Mouse (Mus musculus) heart, adult 2 months (tissue): ENCODE data around the gene Grid2. TPM values are rescaled to one million over a fixed set of nuclear protein-coding genes. Genes with fewer than 3 reads are reported as not detected.

Source experiments
- DNase-seq, 2 experiments: peaks; one replicate each; pipeline ENCODE4 v3.0.0; 2021
- H3K27ac ChIP-seq: fragments of 200-600 bp; 2 replicates; pipeline ENCODE4 v1.8.1; 2022
- H3K27me3 ChIP-seq: fragments of 200-500 bp; 2 replicates; pipeline ENCODE4 v1.6.1; 2012; ENCODE audit warnings: mild to moderate bottlenecking, low read length, inconsistent platforms, mixed read lengths; ENCODE audit not compliant: control insufficient read depth, insufficient read depth
- H3K36me3 ChIP-seq: fragments of 200-500 bp; 2 replicates; pipeline ENCODE4 v1.6.1; 2012; ENCODE audit warnings: low read length, inconsistent platforms; ENCODE audit not compliant: control insufficient read depth, insufficient read depth
- H3K4me1 ChIP-seq: fragments of 200-500 bp; 2 replicates; pipeline ENCODE4 v1.6.1; 2011; ENCODE audit warnings: low read length; ENCODE audit not compliant: control insufficient read depth, insufficient read depth
- H3K4me3 ChIP-seq: fragments of 200-600 bp; 2 replicates; pipeline ENCODE4 v1.8.1; 2022
- H3K79me2 ChIP-seq: fragments of 200-500 bp; replicated peaks from 2 replicates; pipeline ENCODE4 v1.6.1; 2012; ENCODE audit warnings: mild to moderate bottlenecking, inconsistent platforms, low read length, moderate library complexity, mixed read lengths; ENCODE audit not compliant: control insufficient read depth, insufficient read depth
- H3K9ac ChIP-seq: fragments of 200-500 bp; 2 replicates; pipeline ENCODE4 v1.6.1; 2012; ENCODE audit warnings: low read depth, mild to moderate bottlenecking, control low read depth, inconsistent platforms, low read length, mixed read lengths
- CTCF ChIP-seq: fragments of 200-600 bp; IDR thresholded peaks from 2 replicates; pipeline ENCODE4 v1.8.1; 2022; ENCODE audit warnings: antibody characterized with exemption, mild to moderate bottlenecking, moderate library complexity
- EP300 ChIP-seq: fragments of 200-500 bp; IDR thresholded peaks from 2 replicates; pipeline ENCODE4 v1.6.1; 2011; ENCODE audit warnings: low read depth, low read length, control low read depth; ENCODE audit not compliant: insufficient read depth
- POLR2A ChIP-seq: fragments of 200-500 bp; IDR thresholded peaks from 2 replicates; pipeline ENCODE4 v1.6.1; 2011; ENCODE audit warnings: mild to moderate bottlenecking, low read depth, low read length, control low read depth; ENCODE audit not compliant: insufficient read depth
- WGBS: fragments of 180-500 bp; shearing (Covaris S2); methylation state at CpG from one replicate; pipeline ENCODE4 v1.1.7; 2018; 5-methylcytosine and 5-hydroxymethylcytosine counted together
- intact Hi-C: fragments of 180-260 bp; cut with DNase I; formaldehyde crosslinking; loops from one replicate; pipeline ENCODE4 v1.15.1; 2025
- polyA plus RNA-seq: library from polyadenylated mRNA; depleted of rRNA; stranded (reverse); fragments of >200 nt; gene quantifications from 2 replicates; pipeline ENCODE4 v1.2.3, GENCODE M21; 2012
- total RNA-seq, 2 experiments: library from RNA; stranded (reverse); gene quantifications; 2 replicates each; pipeline ENCODE4 v1.2.3; 2021

The Grid2 gene
- total and polyA plus RNA-seq, 3 experiments: 0.05 to 0.08 TPM; not detected in 1

GRCm38 (mm10) chr6:64077911-64078310 is 822.2 kb downstream of the Grid2 start:
- Histone ChIP-seq H3K4me3 (no peak overlapping the region), H3K4me1 (no peaks in the 10 kb centered on the region), H3K27me3 (no peaks in the 10 kb centered on the region), H3K36me3 (no peaks in the 10 kb centered on the region), H3K79me2 (no peaks in the 10 kb centered on the region), H3K27ac (no peak overlapping the region), H3K9ac (no peak overlapping the region)
- intact Hi-C loops: no loop called here
- 64% methylated on average over 1 of the region's 1 CpGs for WGBS
- no peak for TF ChIP-seq CTCF
- TF ChIP-seq EP300: no peak
- TF ChIP-seq POLR2A: no peak
- DNase-seq: no peak

GRCm38 (mm10) chr6:64098662-64099061 is 843.0 kb downstream of the Grid2 start:
- Histone ChIP-seq H3K9ac (no peak overlapping the region), H3K4me3 (no peak overlapping the region), H3K27ac (no peak overlapping the region), H3K4me1 (no peaks in the 10 kb centered on the region), H3K79me2 (no peaks in the 10 kb centered on the region), H3K36me3 (no peaks in the 10 kb centered on the region), H3K27me3 (no peaks in the 10 kb centered on the region)
- intact Hi-C loops: no loop called here
- TF ChIP-seq EP300: no peak
- no peak for TF ChIP-seq POLR2A
- no peak for TF ChIP-seq CTCF
- 73% methylated on average over 10 of the region's 10 CpGs for WGBS
- DNase-seq: no peak

GRCm38 (mm10) chr6:64114594-64114993 is 858.9 kb downstream of the Grid2 start:
- DNase-seq: no peak
- H3K27me3 ChIP-seq: no peaks in the 10 kb centered on the region
- TF ChIP-seq EP300 (no peak), CTCF (no peak), POLR2A (no peak)
- intact Hi-C loops: no loop called here
- WGBS: 68% methylated on average over 2 of the region's 2 CpGs
- H3K9ac ChIP-seq: no peak overlapping the region
- H3K36me3 ChIP-seq: no peaks in the 10 kb centered on the region
- H3K79me2 ChIP-seq: no peaks in the 10 kb centered on the region
- H3K4me3 ChIP-seq: no peak overlapping the region
- H3K27ac ChIP-seq: no peak overlapping the region
- no peaks in the 10 kb centered on the region for H3K4me1 ChIP-seq

GRCm38 (mm10) chr6:64136275-64136674 is 880.6 kb downstream of the Grid2 start:
- DNase-seq: no peak
- Histone ChIP-seq H3K27ac (no peak overlapping the region), H3K4me1 (no peaks in the 10 kb centered on the region), H3K4me3 (no peak overlapping the region), H3K36me3 (no peaks in the 10 kb centered on the region), H3K79me2 (no peaks in the 10 kb centered on the region), H3K9ac (no peak overlapping the region), H3K27me3 (no peaks in the 10 kb centered on the region)
- intact Hi-C loops: no loop called here
- TF ChIP-seq CTCF (no peak), EP300 (no peak), POLR2A (no peak)
- 60% methylated on average over 9 of the region's 9 CpGs for WGBS

- Histone ChIP-seq H3K9ac (no peak overlapping the region), H3K36me3 (no peaks in the 10 kb centered on the region), H3K4me3 (no peak overlapping the region), H3K27me3 (no peaks in the 10 kb centered on the region), H3K27ac (no peak overlapping the region), H3K4me1 (no peaks in the 10 kb centered on the region), H3K79me2 (no peaks in the 10 kb centered on the region)
- TF ChIP-seq CTCF (no peak), POLR2A (no peak), EP300 (no peak)
- intact Hi-C loops: no loop called here
- 75% methylated on average over 7 of the region's 7 CpGs for WGBS
- DNase-seq: no peak
These were observed 892.9 kb downstream of the Grid2 start for GRCm38 (mm10) chr6:64148613-64149012.

- no peak for DNase-seq
- H3K4me3 ChIP-seq: no peak overlapping the region
- H3K27ac ChIP-seq: no peak overlapping the region
- H3K9ac ChIP-seq: no peak overlapping the region
- TF ChIP-seq POLR2A: no peak
- TF ChIP-seq EP300: no peak
- TF ChIP-seq CTCF: no peak
- WGBS: 93% methylated on average over 1 of the region's 1 CpGs
- H3K27me3 ChIP-seq: no peaks in the 10 kb centered on the region
- intact Hi-C loops: no loop called here
- no peaks in the 10 kb centered on the region for H3K36me3 ChIP-seq
- no peaks in the 10 kb centered on the region for H3K79me2 ChIP-seq
- no peaks in the 10 kb centered on the region for H3K4me1 ChIP-seq
These were observed 919.4 kb downstream of the Grid2 start for GRCm38 (mm10) chr6:64174995-64175612.
